Mouse (Mus musculus) forebrain, embryonic 12.5 days (tissue): ENCODE measurements around the gene Skap2. TPM values are rescaled to one million over a fixed set of nuclear protein-coding genes. Genes with fewer than 3 reads are reported as not detected.

ENCODE experiments used
- ATAC-seq: fragments of 200-750 bp; cut with Nextera tagmentation; 2 replicates; pipeline ENCODE4 v1.8.0; 2017; ENCODE audit warnings: moderate TSS enrichment; ENCODE audit not compliant: low FRiP score
- H3K27ac ChIP-seq: fragments of 300-500 bp; sonication (generic); 2 replicates; pipeline ENCODE4 v1.5.1; 2016; ENCODE audit warnings: mild to moderate bottlenecking
- H3K27me3 ChIP-seq: fragments of 300-500 bp; sonication (generic); 2 replicates; pipeline ENCODE4 v1.6.1; 2016; ENCODE audit warnings: mild to moderate bottlenecking
- H3K36me3 ChIP-seq: fragments of 300-500 bp; sonication (generic); replicated peaks from 2 replicates; pipeline ENCODE4 v1.6.1; 2016; ENCODE audit warnings: mild to moderate bottlenecking
- H3K4me1 ChIP-seq: fragments of 300-500 bp; sonication (generic); 2 replicates; pipeline ENCODE4 v1.6.1; 2016
- H3K4me2 ChIP-seq: fragments of 300-500 bp; sonication (generic); 2 replicates; pipeline ENCODE4 v1.6.1; 2016; ENCODE audit warnings: mild to moderate bottlenecking, moderate library complexity
- H3K4me3 ChIP-seq: fragments of 300-500 bp; sonication (generic); replicated peaks from 2 replicates; pipeline ENCODE4 v1.5.1; 2016; ENCODE audit warnings: mild to moderate bottlenecking
- H3K9ac ChIP-seq: fragments of 300-500 bp; sonication (generic); 2 replicates; pipeline ENCODE4 v1.6.1; 2016; ENCODE audit warnings: mild to moderate bottlenecking
- H3K9me3 ChIP-seq: fragments of 300-500 bp; sonication (generic); 2 replicates; pipeline ENCODE4 v1.6.1; 2016
- WGBS: fragments of 180-500 bp; shearing (Covaris S2); methylation state at CpG from one replicate; pipeline ENCODE4 v1.1.7; 2016; 5-methylcytosine and 5-hydroxymethylcytosine counted together
- polyA plus RNA-seq: library from polyadenylated mRNA; unstranded; fragments of >200 nt; fragmentation: Nextera tagmentation; extraction: Ambion mirVana; gene quantifications from 2 replicates; pipeline ENCODE4 v1.2.1, GENCODE M21; 2016

Gene Skap2
- polyA plus RNA-seq, 1 experiment from 2014 or later = 6.6 TPM

- Histone ChIP-seq H3K36me3 (no peaks in the 10 kb centered on the region), H3K27me3 (peaks cover 12% of the 10 kb centered on the region; the same call in 1 of the 2 replicates)
- WGBS = 93% methylated on average over 2 of the region's 2 CpGs
These were observed 133.8 kb downstream of the Skap2 start for GRCm38 (mm10) chr6:51878551-51878950.

GRCm38 (mm10) chr6:51876841-51877553 lies 135.4 kb downstream of the Skap2 start:
- Histone ChIP-seq H3K4me1 (0 out of 2 replicates have a peak, but pooled peaks cover 3% of the 10 kb centered on the region), H3K9ac (no peak overlapping the region), H3K36me3 (no peaks in the 10 kb centered on the region), H3K27me3 (peaks cover 12% of the 10 kb centered on the region; the same call in 1 of the 2 replicates), H3K4me3 (no peak overlapping the region), H3K4me2 (no peak overlapping the region), H3K27ac (no peak overlapping the region), H3K9me3 (no peaks in the 10 kb centered on the region)
- 75% methylated on average over 13 of the region's 13 CpGs for WGBS
- ATAC-seq = no peak

More at GRCm38 (mm10) chr6:51878551-51878950, 133.8 kb downstream of the Skap2 start:
- H3K4me1 ChIP-seq = 0 out of 2 replicates have a peak, but pooled peaks cover 3% of the 10 kb centered on the region
- no peak for ATAC-seq
- H3K27ac ChIP-seq = no peak overlapping the region
- no peaks in the 10 kb centered on the region for H3K9me3 ChIP-seq
- no peak overlapping the region for H3K4me2 ChIP-seq
- no peak overlapping the region for H3K9ac ChIP-seq
- H3K4me3 ChIP-seq = no peak overlapping the region

GRCm38 (mm10) chr6:51875884-51876626 lies 136.3 kb downstream of the Skap2 start:
- no peak overlapping the region for H3K9ac ChIP-seq

GRCm38 (mm10) chr6:51874035-51874434 lies 138.3 kb downstream of the Skap2 start:
- no peak for ATAC-seq
- no peak overlapping the region for H3K27ac ChIP-seq
- no peak overlapping the region for H3K4me3 ChIP-seq
- H3K36me3 ChIP-seq = no peaks in the 10 kb centered on the region
- 0 out of 2 replicates have a peak, but pooled peaks cover 3% of the 10 kb centered on the region for H3K4me1 ChIP-seq
- 64% methylated on average over 2 of the region's 2 CpGs for WGBS
- no peak overlapping the region for H3K4me2 ChIP-seq
- no peaks in the 10 kb centered on the region for H3K9me3 ChIP-seq
- H3K9ac ChIP-seq = no peak overlapping the region
- H3K27me3 ChIP-seq = peaks cover 12% of the 10 kb centered on the region; the same call in 1 of the 2 replicates

More at GRCm38 (mm10) chr6:51875884-51876626, 136.3 kb downstream of the Skap2 start:
- H3K27me3 ChIP-seq = peaks cover 12% of the 10 kb centered on the region; the same call in 1 of the 2 replicates
- 0 out of 2 replicates have a peak, but pooled peaks cover 3% of the 10 kb centered on the region for H3K4me1 ChIP-seq
- 31% methylated on average over 6 of the region's 6 CpGs for whole genome bisulfite sequencing
- ATAC-seq = no peak
- H3K36me3 ChIP-seq = no peaks in the 10 kb centered on the region
- H3K4me3 ChIP-seq = no peak overlapping the region
- H3K27ac ChIP-seq = no peak overlapping the region
- H3K9me3 ChIP-seq = no peaks in the 10 kb centered on the region
- no peak overlapping the region for H3K4me2 ChIP-seq

- Histone ChIP-seq H3K4me3 (no peak overlapping the region), H3K4me1 (no peaks in the 10 kb centered on the region), H3K9ac (no peak overlapping the region), H3K36me3 (no peaks in the 10 kb centered on the region), H3K4me2 (no peak overlapping the region), H3K9me3 (no peaks in the 10 kb centered on the region), H3K27ac (no peak overlapping the region), H3K27me3 (peaks cover 6% of the 10 kb centered on the region; the same call in 1 of the 2 replicates)
- 16% methylated on average over 1 of the region's 1 CpGs for WGBS
- no peak for ATAC-seq
These were observed 141.2 kb downstream of the Skap2 start for GRCm38 (mm10) chr6:51871135-51871534.

GRCm38 (mm10) chr6:51870294-51870693 lies 142.1 kb downstream of the Skap2 start:
- H3K4me3 ChIP-seq = no peak overlapping the region
- H3K27me3 ChIP-seq = peaks cover 6% of the 10 kb centered on the region; the same call in 1 of the 2 replicates
- H3K9ac ChIP-seq = no peak overlapping the region
- no peak overlapping the region for H3K27ac ChIP-seq
- ATAC-seq = no peak
- no peaks in the 10 kb centered on the region for H3K4me1 ChIP-seq
- WGBS = 38% methylated on average over 1 of the region's 1 CpGs
- no peaks in the 10 kb centered on the region for H3K9me3 ChIP-seq
- no peaks in the 10 kb centered on the region for H3K36me3 ChIP-seq
- H3K4me2 ChIP-seq = no peak overlapping the region

- ATAC-seq = no peak
- H3K9me3 ChIP-seq = no peaks in the 10 kb centered on the region
- WGBS = 85% methylated on average over 3 of the region's 3 CpGs
These were observed 145.8 kb downstream of the Skap2 start for GRCm38 (mm10) chr6:51866596-51866995.

GRCm38 (mm10) chr6:51863508-51863907 lies 148.8 kb downstream of the Skap2 start:
- H3K4me2 ChIP-seq = no peak overlapping the region
- no peaks in the 10 kb centered on the region for H3K4me1 ChIP-seq
- ATAC-seq = no peak
- H3K27me3 ChIP-seq = peaks cover 9% of the 10 kb centered on the region; the same call in 1 of the 2 replicates
- no peaks in the 10 kb centered on the region for H3K36me3 ChIP-seq
- no peak overlapping the region for H3K27ac ChIP-seq
- H3K9ac ChIP-seq = no peak overlapping the region
- H3K9me3 ChIP-seq = no peaks in the 10 kb centered on the region
- 83% methylated on average over 4 of the region's 4 CpGs for WGBS
- no peak overlapping the region for H3K4me3 ChIP-seq

More at GRCm38 (mm10) chr6:51866596-51866995, 145.8 kb downstream of the Skap2 start:
- no peak overlapping the region for H3K9ac ChIP-seq
- no peaks in the 10 kb centered on the region for H3K4me1 ChIP-seq
- no peak overlapping the region for H3K4me3 ChIP-seq
- H3K36me3 ChIP-seq = no peaks in the 10 kb centered on the region
- no peak overlapping the region for H3K4me2 ChIP-seq
- no peak overlapping the region for H3K27ac ChIP-seq
- H3K27me3 ChIP-seq = peaks cover 12% of the 10 kb centered on the region; the same call in 1 of the 2 replicates

- no peak overlapping the region for H3K9ac ChIP-seq
- H3K4me1 ChIP-seq = peaks cover 2% of the 10 kb centered on the region; the same call in 1 of the 2 replicates
- no peak overlapping the region for H3K4me3 ChIP-seq
- no peaks in the 10 kb centered on the region for H3K36me3 ChIP-seq
- 37% methylated on average over 8 of the region's 8 CpGs for WGBS
- H3K27ac ChIP-seq = no peak overlapping the region
- H3K9me3 ChIP-seq = no peaks in the 10 kb centered on the region
- H3K27me3 ChIP-seq = 0 out of 2 replicates have a peak, but pooled peaks cover 6% of the 10 kb centered on the region
- no peak overlapping the region for H3K4me2 ChIP-seq
- no peak for ATAC-seq
These were observed 152.0 kb downstream of the Skap2 start for GRCm38 (mm10) chr6:51860300-51860699.

GRCm38 (mm10) chr6:51857821-51858220 lies 154.5 kb downstream of the Skap2 start:
- H3K4me3 ChIP-seq = no peak overlapping the region
- H3K4me2 ChIP-seq = no peak overlapping the region
- H3K27ac ChIP-seq = no peak overlapping the region
- no peak overlapping the region for H3K9ac ChIP-seq
- H3K9me3 ChIP-seq = no peaks in the 10 kb centered on the region
- peaks cover 17% of the 10 kb centered on the region for H3K27me3 ChIP-seq
- ATAC-seq = peak; percentile 96
- WGBS = 1% methylated on average over 11 of the region's 11 CpGs
- peaks cover 2% of the 10 kb centered on the region; the same call in 1 of the 2 replicates for H3K4me1 ChIP-seq
- no peaks in the 10 kb centered on the region for H3K36me3 ChIP-seq

- Histone ChIP-seq H3K4me1 (peaks cover 33% of the 10 kb centered on the region), H3K27me3 (peaks cover 27% of the 10 kb centered on the region), H3K9me3 (no peaks in the 10 kb centered on the region), H3K4me2 (no peak overlapping the region), H3K36me3 (no peaks in the 10 kb centered on the region), H3K9ac (no peak overlapping the region), H3K27ac (no peak overlapping the region), H3K4me3 (no peak overlapping the region)
- no peak for ATAC-seq
- 74% methylated on average over 3 of the region's 3 CpGs for WGBS
These were observed 159.1 kb downstream of the Skap2 start for GRCm38 (mm10) chr6:51853291-51853690.

- no peak for ATAC-seq
- H3K27me3 ChIP-seq = peaks cover 31% of the 10 kb centered on the region
These were observed 159.7 kb downstream of the Skap2 start for GRCm38 (mm10) chr6:51852643-51853042.

More at GRCm38 (mm10) chr6:51852643-51853042, 159.7 kb downstream of the Skap2 start:
- Histone ChIP-seq H3K4me3 (no peak overlapping the region), H3K4me2 (no peak overlapping the region), H3K4me1 (peaks cover 39% of the 10 kb centered on the region), H3K9ac (no peak overlapping the region), H3K36me3 (no peaks in the 10 kb centered on the region), H3K9me3 (no peaks in the 10 kb centered on the region), H3K27ac (no peak overlapping the region)
- 61% methylated on average over 4 of the region's 4 CpGs for WGBS
